In genomic region chr10:4712061-4712908, GRCm38 (mm10) we compare ENCODE assay signal across 9 mouse cellular contexts.
DNase-seq lines count a peak whose midpoint lies in the region; ATAC-seq and TF ChIP-seq lines count a peak whose summit lies in the region.
"Had no signal": no experiment of that assay in that cellular context is flagged by ENCODE, and none has a peak within 500 bp of the region (broad histone marks: within the 10 kb centered on the region; RNA-seq: fewer than 3 reads in every experiment).

No protein-coding gene starts in this region.

- peak; percentile 55; the same call in 1 of the 2 replicates for ATAC-seq in lung, embryonic 15.5 days (ENCODE audit: borderline replicate concordance, extremely low read depth, low FRiP score, low TSS enrichment)
- peak; percentile 56 for ATAC-seq in forebrain, postnatal 0 days
- ATAC-seq in midbrain, embryonic 16.5 days = peak; percentile 88

- WGBS in lung, embryonic 15.5 days = 1% methylated on average over 68 of the region's 68 CpGs
- 5% methylated on average over 68 of the region's 68 CpGs for WGBS in forebrain, postnatal 0 days
- WGBS in midbrain, embryonic 16.5 days = under 1% methylated on average over 55 of the region's 68 CpGs

- H3K27me3 ChIP-seq in lung, embryonic 15.5 days = peaks cover 53% of the 10 kb centered on the region
- peaks cover 19% of the 10 kb centered on the region; the same call in 1 of the 2 replicates for H3K27me3 ChIP-seq in forebrain, postnatal 0 days (ENCODE audit: insufficient read depth, low read length)
- H3K27me3 ChIP-seq in midbrain, embryonic 16.5 days (ENCODE audit: control insufficient read depth, insufficient read depth, low read depth, low read length) = peaks cover 16% of the 10 kb centered on the region

- H3K4me3 ChIP-seq in lung, embryonic 15.5 days = peak overlapping the region; percentile 40
- peak overlapping the region; percentile 51 for H3K4me3 ChIP-seq in forebrain, postnatal 0 days (ENCODE audit: low read depth, low read length)
- H3K4me3 ChIP-seq in midbrain, embryonic 16.5 days (ENCODE audit: low read depth, low read length) = peak overlapping the region; percentile 67

- no peaks in the 10 kb centered on the region for H3K9me3 ChIP-seq in lung, embryonic 15.5 days
- H3K9me3 ChIP-seq in forebrain, postnatal 0 days (ENCODE audit: low read length) = no peaks in the 10 kb centered on the region
- no peaks in the 10 kb centered on the region for H3K9me3 ChIP-seq in midbrain, embryonic 16.5 days (replicated peaks; ENCODE audit: control insufficient read depth, low read length, poor library complexity, severe bottlenecking)

- TF ChIP-seq CTCF in forebrain, postnatal 0 days (IDR thresholded peaks at IDR 0.05; ENCODE audit: low read depth) = no peak

- peak overlapping the region; percentile 79 for H3K4me2 ChIP-seq in lung, embryonic 15.5 days
- peak overlapping the region; percentile 99 for H3K4me2 ChIP-seq in forebrain, postnatal 0 days (ENCODE audit: low read depth)
- peak overlapping the region; percentile 97 for H3K4me2 ChIP-seq in midbrain, embryonic 16.5 days (ENCODE audit: low read length)

- H3K36me3 ChIP-seq in lung, embryonic 15.5 days = no peaks in the 10 kb centered on the region
- H3K36me3 ChIP-seq in forebrain, postnatal 0 days (ENCODE audit: insufficient read depth) = no peaks in the 10 kb centered on the region
- H3K36me3 ChIP-seq in midbrain, embryonic 16.5 days (ENCODE audit: control insufficient read depth, insufficient read depth, low read length) = no peaks in the 10 kb centered on the region

- DNase-seq in lung, postnatal 14 days = no peak
- peak; percentile 44 to 45 for DNase-seq in cerebellum, postnatal 10 days
- no peak for DNase-seq in forebrain, postnatal 0 days
- peak; percentile 15 to 42 for DNase-seq in kidney, postnatal 25 days
- DNase-seq in thymus, postnatal 4 days = peak; percentile 37
- no peak for DNase-seq in T-cell, adult 2 months (ENCODE audit: low spot score)

- no peak overlapping the region for H3K27ac ChIP-seq in lung, embryonic 15.5 days
- no peak overlapping the region for H3K27ac ChIP-seq in forebrain, postnatal 0 days (ENCODE audit: low read depth, low read length)
- H3K27ac ChIP-seq in midbrain, embryonic 16.5 days (ENCODE audit: low read length) = no peak overlapping the region
- H3K27ac ChIP-seq: macrophage had no signal

- 0 out of 2 replicates have a peak overlapping the region, but pooled peaks have one; percentile 29 for H3K9ac ChIP-seq in lung, embryonic 15.5 days
- peak overlapping the region; percentile 58 for H3K9ac ChIP-seq in forebrain, postnatal 0 days
- peak overlapping the region; percentile 82 for H3K9ac ChIP-seq in midbrain, embryonic 16.5 days (ENCODE audit: low read depth, low read length)

- H3K4me1 ChIP-seq in lung, embryonic 15.5 days = peaks cover 17% of the 10 kb centered on the region
- peaks cover 8% of the 10 kb centered on the region; the same call in 1 of the 2 replicates for H3K4me1 ChIP-seq in forebrain, postnatal 0 days (ENCODE audit: insufficient read depth)
- H3K4me1 ChIP-seq in midbrain, embryonic 16.5 days (ENCODE audit: control insufficient read depth, insufficient read depth, low read length) = peaks cover 6% of the 10 kb centered on the region; the same call in 1 of the 2 replicates

Comparison
In these comparisons a context has a peak if more than half of its experiments do, and no peak if none do; other contexts are left out.
1. H3K9ac ChIP-seq: peak in every context shown above with its lines; median percentile 82 in midbrain, embryonic 16.5 days; 58 in forebrain, postnatal 0 days; 29 in lung, embryonic 15.5 days.
2. DNase-seq: peak in cerebellum, postnatal 10 days (2 of 2), kidney, postnatal 25 days (2 of 2) and thymus, postnatal 4 days (single experiment); none in lung, postnatal 14 days (single experiment), forebrain, postnatal 0 days (single experiment) and T-cell, adult 2 months (single experiment).
3. Peak in every context shown above with its lines, with median percentiles within 50 percentile points of each other: ATAC-seq, H3K4me2 ChIP-seq and H3K4me3 ChIP-seq.